Mouse (Mus musculus) adrenal gland, postnatal 10 days (tissue): ENCODE data around the gene Rbm7. TPM values are rescaled to one million over a fixed set of nuclear protein-coding genes. Genes with fewer than 3 reads are reported as not detected.
"Not testable (repeated sequence)": the region's sequence is repeated elsewhere in the genome, so short reads cannot be mapped to it uniquely, and the experiment has no call there.

Source experiments
- DNase-seq: peaks from one replicate; pipeline ENCODE4 v3.0.0; 2021; ENCODE audit warnings: mixed read lengths
- total RNA-seq, 2 experiments: library from RNA; stranded (reverse); gene quantifications; 2 replicates each; pipeline ENCODE4 v1.2.3; 2021

Rbm7 gene
- total RNA-seq, 2 experiments from 2014 or later, result 64.6 to 70.9 TPM

GRCm38 (mm10) chr9:48480411-48481213, 14.5 kb downstream of the Rbm7 start, which contains the start of gene Rexo2:
Rexo2 (minus strand) TSS chr9:48480623.
- DNase-seq, result peak; percentile 95

GRCm38 (mm10) chr9:48479838-48480410, 15.2 kb downstream of the Rbm7 start:
- no peak for DNase-seq

GRCm38 (mm10) chr9:48478808-48479207, 16.3 kb downstream of the Rbm7 start:
- DNase-seq, result no peak

- DNase-seq, result no peak
These were observed 18.6 kb downstream of the Rbm7 start for GRCm38 (mm10) chr9:48476236-48477165.

- no peak for DNase-seq
These were observed 20.7 kb downstream of the Rbm7 start for GRCm38 (mm10) chr9:48474367-48474766.

- no peak for DNase-seq
These were observed 22.0 kb downstream of the Rbm7 start for GRCm38 (mm10) chr9:48473131-48473530.

GRCm38 (mm10) chr9:48472441-48473025, 22.6 kb downstream of the Rbm7 start:
- DNase-seq, result no peak

GRCm38 (mm10) chr9:48467471-48467870, 27.6 kb downstream of the Rbm7 start:
- not testable (repeated sequence) for DNase-seq

- DNase-seq, result peak; percentile 81
These were observed 28.3 kb downstream of the Rbm7 start for GRCm38 (mm10) chr9:48466804-48467203.

- DNase-seq, result no peak
These were observed 29.4 kb downstream of the Rbm7 start for GRCm38 (mm10) chr9:48465671-48466070.

GRCm38 (mm10) chr9:48461545-48461944, 33.6 kb downstream of the Rbm7 start:
- peak; percentile 18 for DNase-seq

GRCm38 (mm10) chr9:48460720-48461119, 34.4 kb downstream of the Rbm7 start:
- DNase-seq, result no peak

- DNase-seq, result no peak
These were observed 35.7 kb downstream of the Rbm7 start for GRCm38 (mm10) chr9:48459391-48459790.

GRCm38 (mm10) chr9:48458879-48459278, 36.2 kb downstream of the Rbm7 start:
- DNase-seq, result no peak

- DNase-seq, result no peak
These were observed 39.1 kb downstream of the Rbm7 start for GRCm38 (mm10) chr9:48455961-48456360.

GRCm38 (mm10) chr9:48450066-48450465, 45.0 kb downstream of the Rbm7 start:
- DNase-seq, result no peak

- DNase-seq, result peak; percentile 38
These were observed 47.3 kb downstream of the Rbm7 start for GRCm38 (mm10) chr9:48447783-48448209.

- no peak for DNase-seq
These were observed 50.3 kb downstream of the Rbm7 start for GRCm38 (mm10) chr9:48444821-48445220.

- DNase-seq, result no peak
These were observed 51.2 kb downstream of the Rbm7 start for GRCm38 (mm10) chr9:48443873-48444272.
